Mouse (Mus musculus) ovary, postnatal 14 days (tissue): ENCODE data around the gene Pccb.

ENCODE experiments used
- DNase-seq: peaks from one replicate; pipeline ENCODE4 v3.0.0; 2022; ENCODE audit warnings: low spot score

Gene Pccb

GRCm38 (mm10) chr9:101045710-101046338 lies 11.1 kb upstream of the Pccb start:
- DNase-seq, result no peak

GRCm38 (mm10) chr9:101042249-101042648 lies 7.6 kb upstream of the Pccb start:
- no peak for DNase-seq

- no peak for DNase-seq
Measured at GRCm38 (mm10) chr9:101041508-101041907, 6.8 kb upstream of the Pccb start.

- DNase-seq, result no peak
Measured at GRCm38 (mm10) chr9:101038634-101039033, 3.9 kb upstream of the Pccb start.

GRCm38 (mm10) chr9:101037396-101037795 lies 2.7 kb upstream of the Pccb start:
- no peak for DNase-seq

- DNase-seq, result no peak
Measured at GRCm38 (mm10) chr9:101036876-101037275, 2.2 kb upstream of the Pccb start.

- no peak for DNase-seq
Measured at GRCm38 (mm10) chr9:101035836-101036596, 1.3 kb upstream of the Pccb start.

- no peak for DNase-seq
Measured at GRCm38 (mm10) chr9:101033761-101034447, 794 bp downstream of the Pccb start.

GRCm38 (mm10) chr9:101018768-101019167 lies 15.9 kb downstream of the Pccb start:
- no peak for DNase-seq

- DNase-seq, result no peak
Measured at GRCm38 (mm10) chr9:101017734-101018516, 16.8 kb downstream of the Pccb start.

GRCm38 (mm10) chr9:101015324-101015723 lies 19.4 kb downstream of the Pccb start:
- DNase-seq, result no peak

GRCm38 (mm10) chr9:101012433-101012832 lies 22.3 kb downstream of the Pccb start:
- no peak for DNase-seq

GRCm38 (mm10) chr9:101005866-101006265 lies 28.8 kb downstream of the Pccb start:
- DNase-seq, result no peak

- no peak for DNase-seq
Measured at GRCm38 (mm10) chr9:101003302-101003701, 31.4 kb downstream of the Pccb start.

GRCm38 (mm10) chr9:101002841-101003240 lies 31.9 kb downstream of the Pccb start:
- DNase-seq, result no peak

GRCm38 (mm10) chr9:101002053-101002452 lies 32.6 kb downstream of the Pccb start:
- DNase-seq, result no peak

- DNase-seq, result no peak
Measured at GRCm38 (mm10) chr9:100997138-100997537, 37.6 kb downstream of the Pccb start.

GRCm38 (mm10) chr9:100993937-100994336 lies 40.8 kb downstream of the Pccb start:
- no peak for DNase-seq

- no peak for DNase-seq
Measured at GRCm38 (mm10) chr9:100992191-100992590, 42.5 kb downstream of the Pccb start.

- DNase-seq, result no peak
Measured at GRCm38 (mm10) chr9:100991321-100991720, 43.4 kb downstream of the Pccb start.

GRCm38 (mm10) chr9:100990609-100991008 lies 44.1 kb downstream of the Pccb start:
- no peak for DNase-seq

GRCm38 (mm10) chr9:100987850-100988249 lies 46.8 kb downstream of the Pccb start:
- DNase-seq, result no peak
